Mouse (Mus musculus) stomach, embryonic 14.5 days (tissue): ENCODE data around the gene Mcoln3. TPM values are rescaled to one million over a fixed set of nuclear protein-coding genes. Genes with fewer than 3 reads are reported as not detected.

Experiments
- ATAC-seq: fragments of 200-750 bp; cut with Nextera tagmentation; 2 replicates; pipeline ENCODE4 v1.8.0; 2017; ENCODE audit warnings: low read depth, moderate TSS enrichment; ENCODE audit not compliant: insufficient number of reproducible peaks, insufficient read depth, low FRiP score
- H3K27ac ChIP-seq: fragments of 300-500 bp; sonication (generic); 2 replicates; pipeline ENCODE4 v1.5.1; 2014; ENCODE audit warnings: mild to moderate bottlenecking, low read length, moderate library complexity, mixed read lengths
- H3K27me3 ChIP-seq: fragments of 300-500 bp; sonication (generic); 2 replicates; pipeline ENCODE4 v1.6.1; 2014; ENCODE audit warnings: low read length, control low read depth, mixed read lengths; ENCODE audit not compliant: control insufficient read depth, insufficient read depth
- H3K36me3 ChIP-seq: fragments of 300-500 bp; sonication (generic); 2 replicates; pipeline ENCODE4 v1.6.1; 2014; ENCODE audit warnings: mild to moderate bottlenecking, control low read depth, low read length, moderate library complexity, mixed read lengths; ENCODE audit not compliant: control insufficient read depth, insufficient read depth
- H3K4me1 ChIP-seq: fragments of 300-500 bp; sonication (generic); 2 replicates; pipeline ENCODE4 v1.6.1; 2014; ENCODE audit warnings: low read length, control low read depth, mixed read lengths; ENCODE audit not compliant: control insufficient read depth, insufficient read depth
- H3K4me2 ChIP-seq: fragments of 300-500 bp; sonication (generic); replicated peaks from 2 replicates; pipeline ENCODE4 v1.6.1; 2014; ENCODE audit warnings: low read depth, low read length, control low read depth
- H3K4me3 ChIP-seq: fragments of 300-500 bp; sonication (generic); 2 replicates; pipeline ENCODE4 v1.5.1; 2014; ENCODE audit warnings: low read depth, low read length, control low read depth
- H3K9ac ChIP-seq: fragments of 300-500 bp; sonication (generic); replicated peaks from 2 replicates; pipeline ENCODE4 v1.6.1; 2014; ENCODE audit warnings: low read depth, mild to moderate bottlenecking, control low read depth, low read length, moderate library complexity, mixed read lengths
- H3K9me3 ChIP-seq: fragments of 300-500 bp; sonication (generic); 2 replicates; pipeline ENCODE4 v1.6.1; 2016; ENCODE audit warnings: low read depth, low read length, control low read depth; ENCODE audit not compliant: control insufficient read depth
- WGBS: fragments of 180-500 bp; shearing (Covaris S2); extraction: QIAGEN DNeasy Blood & Tissue Kit; methylation state at CpG from one replicate; pipeline ENCODE4 v1.1.7; 2014; 5-methylcytosine and 5-hydroxymethylcytosine counted together
- polyA plus RNA-seq: library from polyadenylated mRNA; unstranded; fragments of >200 nt; fragmentation: Nextera tagmentation; extraction: Ambion mirVana; gene quantifications from 2 replicates; pipeline ENCODE4 v1.2.1, GENCODE M21; 2014

Gene Mcoln3
- polyA plus RNA-seq, 1 experiment from 2014 or later = 1.8 TPM

GRCm38 (mm10) chr3:146099925-146100324, 17.3 kb upstream of the Mcoln3 start:
- Histone ChIP-seq H3K9ac (no peak overlapping the region), H3K9me3 (no peaks in the 10 kb centered on the region), H3K27ac (no peak overlapping the region), H3K4me3 (no peak overlapping the region), H3K36me3 (no peaks in the 10 kb centered on the region), H3K27me3 (no peaks in the 10 kb centered on the region), H3K4me2 (no peak overlapping the region), H3K4me1 (no peaks in the 10 kb centered on the region)
- ATAC-seq = no peak

- Histone ChIP-seq H3K36me3 (no peaks in the 10 kb centered on the region), H3K27me3 (no peaks in the 10 kb centered on the region)
- WGBS = 58% methylated on average over 6 of the region's 6 CpGs
Measured at GRCm38 (mm10) chr3:146102049-146102448, 15.2 kb upstream of the Mcoln3 start.

GRCm38 (mm10) chr3:146107116-146107849, 10.0 kb upstream of the Mcoln3 start:
- peak; percentile 14; the same call in 1 of the 2 replicates for ATAC-seq
- Histone ChIP-seq H3K9me3 (no peaks in the 10 kb centered on the region), H3K4me3 (peak overlapping the region; percentile 27), H3K4me2 (peak overlapping the region; percentile 46), H3K27me3 (no peaks in the 10 kb centered on the region), H3K9ac (no peak overlapping the region), H3K4me1 (no peaks in the 10 kb centered on the region), H3K36me3 (no peaks in the 10 kb centered on the region), H3K27ac (no peak overlapping the region)
- 4% methylated on average over 18 of the region's 18 CpGs for WGBS

More at GRCm38 (mm10) chr3:146102049-146102448, 15.2 kb upstream of the Mcoln3 start:
- H3K4me2 ChIP-seq = no peak overlapping the region
- no peaks in the 10 kb centered on the region for H3K9me3 ChIP-seq
- no peak overlapping the region for H3K27ac ChIP-seq
- H3K9ac ChIP-seq = no peak overlapping the region
- no peaks in the 10 kb centered on the region for H3K4me1 ChIP-seq
- no peak for ATAC-seq
- H3K4me3 ChIP-seq = no peak overlapping the region

GRCm38 (mm10) chr3:146107921-146108571, 9.2 kb upstream of the Mcoln3 start, which contains the start of gene Wdr63:
TSS of gene Wdr63 (minus strand) at chr3:146108130.
- peak; percentile 93 for ATAC-seq
- H3K27ac ChIP-seq = no peak within 1 kb of the TSS
- no peaks in the 10 kb centered on the region for H3K27me3 ChIP-seq
- no peaks in the 10 kb centered on the region for H3K36me3 ChIP-seq
- H3K4me3 ChIP-seq = peak within 1 kb of the TSS; percentile 27
- no peaks in the 10 kb centered on the region for H3K4me1 ChIP-seq
- H3K4me2 ChIP-seq = peak within 1 kb of the TSS; percentile 46
- no peak within 1 kb of the TSS for H3K9ac ChIP-seq
- H3K9me3 ChIP-seq = no peaks in the 10 kb centered on the region
- WGBS = 12% methylated on average over 18 of the region's 18 CpGs

- no peak for ATAC-seq
- Histone ChIP-seq H3K9me3 (no peaks in the 10 kb centered on the region), H3K4me3 (no peak overlapping the region), H3K27ac (no peak overlapping the region), H3K27me3 (no peaks in the 10 kb centered on the region), H3K36me3 (no peaks in the 10 kb centered on the region), H3K4me2 (no peak overlapping the region), H3K9ac (no peak overlapping the region), H3K4me1 (no peaks in the 10 kb centered on the region)
- WGBS = 61% methylated on average over 2 of the region's 2 CpGs
Measured at GRCm38 (mm10) chr3:146108945-146109344, 8.3 kb upstream of the Mcoln3 start.

- ATAC-seq = no peak
- no peak overlapping the region for H3K9ac ChIP-seq
- no peaks in the 10 kb centered on the region for H3K27me3 ChIP-seq
- no peaks in the 10 kb centered on the region for H3K36me3 ChIP-seq
- H3K9me3 ChIP-seq = no peaks in the 10 kb centered on the region
- WGBS = 72% methylated on average over 2 of the region's 2 CpGs
- no peak overlapping the region for H3K4me3 ChIP-seq
- no peaks in the 10 kb centered on the region for H3K4me1 ChIP-seq
- H3K4me2 ChIP-seq = no peak overlapping the region
- no peak overlapping the region for H3K27ac ChIP-seq
Measured at GRCm38 (mm10) chr3:146110358-146110757, 6.9 kb upstream of the Mcoln3 start.

GRCm38 (mm10) chr3:146110916-146111315, 6.3 kb upstream of the Mcoln3 start:
- no peaks in the 10 kb centered on the region for H3K27me3 ChIP-seq
- no peak overlapping the region for H3K9ac ChIP-seq
- no peaks in the 10 kb centered on the region for H3K4me1 ChIP-seq
- ATAC-seq = no peak
- no peak overlapping the region for H3K4me3 ChIP-seq
- no peaks in the 10 kb centered on the region for H3K36me3 ChIP-seq
- 64% methylated on average over 6 of the region's 6 CpGs for WGBS
- H3K4me2 ChIP-seq = no peak overlapping the region
- H3K9me3 ChIP-seq = no peaks in the 10 kb centered on the region
- no peak overlapping the region for H3K27ac ChIP-seq

GRCm38 (mm10) chr3:146117997-146118457, 777 bp downstream of the Mcoln3 start:
- no peak overlapping the region for H3K9ac ChIP-seq

More at GRCm38 (mm10) chr3:146117997-146118457, 777 bp downstream of the Mcoln3 start:
- Histone ChIP-seq H3K36me3 (no peaks in the 10 kb centered on the region), H3K27ac (no peak overlapping the region), H3K27me3 (0 out of 2 replicates have a peak, but pooled peaks cover 7% of the 10 kb centered on the region), H3K9me3 (no peaks in the 10 kb centered on the region), H3K4me2 (no peak overlapping the region), H3K4me3 (no peak overlapping the region), H3K4me1 (0 out of 2 replicates have a peak, but pooled peaks cover 4% of the 10 kb centered on the region)
- ATAC-seq = no peak
- WGBS = 67% methylated on average over 9 of the region's 9 CpGs
